Mouse (Mus musculus) testis, adult 2 months (tissue): ENCODE measurements around the gene Tiam1.

ENCODE experiments used
- CTCF ChIP-seq: fragments of 200-500 bp; IDR thresholded peaks from 2 replicates; pipeline ENCODE4 v1.5.1; 2012; ENCODE audit warnings: low read depth, mild to moderate bottlenecking, inconsistent platforms, low read length, moderate library complexity; ENCODE audit not compliant: control insufficient read depth, insufficient read depth, insufficient replicate concordance
- POLR2A ChIP-seq: fragments of 200-500 bp; IDR thresholded peaks from 2 replicates; pipeline ENCODE4 v1.6.1; 2012; ENCODE audit warnings: low read depth, mild to moderate bottlenecking, inconsistent platforms, low read length, moderate library complexity; ENCODE audit not compliant: control insufficient read depth

DNA sequence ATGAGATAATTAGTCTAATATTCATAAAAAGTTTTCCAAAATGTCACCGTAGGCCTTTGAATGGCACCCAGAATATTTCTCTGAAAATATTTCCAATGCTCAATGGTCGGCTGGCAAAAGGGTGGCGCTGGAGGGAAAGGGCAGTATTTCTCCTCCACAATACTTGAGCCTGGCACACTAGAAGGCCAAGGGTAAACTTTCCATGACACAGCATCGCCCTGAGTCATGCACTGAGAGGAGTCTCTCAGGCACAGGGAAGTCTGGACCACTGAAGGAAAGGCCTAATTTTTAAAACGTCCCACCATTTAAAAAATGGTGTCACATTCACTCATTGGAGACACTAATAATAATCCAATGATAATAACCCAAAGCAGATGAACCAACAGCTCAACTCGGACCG lies 9.2 kb downstream of the Tiam1 start:
- no peak for TF ChIP-seq CTCF
- no peak for TF ChIP-seq POLR2A
